Mouse (Mus musculus) midbrain, embryonic 14.5 days (tissue): ENCODE results near the gene Npas2. TPM values are rescaled to one million over a fixed set of nuclear protein-coding genes. Genes with fewer than 3 reads are reported as not detected.

Experiments
- ATAC-seq: fragments of 200-750 bp; cut with Nextera tagmentation; 2 replicates; pipeline ENCODE4 v1.8.0; 2017; ENCODE audit warnings: moderate number of reproducible peaks, moderate library complexity; ENCODE audit not compliant: low FRiP score, low TSS enrichment
- DNase-seq: peaks from one replicate; pipeline ENCODE4 v3.0.0-alpha.2; 2015
- H3K27ac ChIP-seq: fragments of 300-500 bp; sonication (generic); replicated peaks from 2 replicates; pipeline ENCODE4 v1.5.1; 2014; ENCODE audit warnings: mild to moderate bottlenecking, low read depth, low read length, moderate library complexity
- H3K27me3 ChIP-seq: fragments of 300-500 bp; sonication (generic); 2 replicates; pipeline ENCODE4 v1.6.1; 2014; ENCODE audit warnings: low read length, control low read depth, mixed read lengths; ENCODE audit not compliant: control insufficient read depth, insufficient read depth
- H3K36me3 ChIP-seq: fragments of 300-500 bp; sonication (generic); 2 replicates; pipeline ENCODE4 v1.6.1; 2014; ENCODE audit warnings: low read length, control low read depth; ENCODE audit not compliant: control insufficient read depth, insufficient read depth
- H3K4me1 ChIP-seq: fragments of 300-500 bp; sonication (generic); 2 replicates; pipeline ENCODE4 v1.6.1; 2014; ENCODE audit warnings: mild to moderate bottlenecking, antibody characterized with exemption, low read length, control low read depth; ENCODE audit not compliant: control insufficient read depth, insufficient read depth
- H3K4me2 ChIP-seq: fragments of 300-500 bp; sonication (generic); 2 replicates; pipeline ENCODE4 v1.6.1; 2014; ENCODE audit warnings: mild to moderate bottlenecking, low read length, moderate library complexity
- H3K4me3 ChIP-seq: fragments of 300-500 bp; sonication (generic); replicated peaks from 2 replicates; pipeline ENCODE4 v1.5.1; 2014; ENCODE audit warnings: low read depth, low read length
- H3K9ac ChIP-seq: fragments of 300-500 bp; sonication (generic); replicated peaks from 2 replicates; pipeline ENCODE4 v1.6.1; 2014; ENCODE audit warnings: mild to moderate bottlenecking, low read length, moderate library complexity
- H3K9me3 ChIP-seq: fragments of 300-500 bp; sonication (generic); 2 replicates; pipeline ENCODE4 v1.6.1; 2016; ENCODE audit warnings: low read length, control low read depth, mixed read lengths; ENCODE audit not compliant: control insufficient read depth
- WGBS: fragments of 180-500 bp; shearing (Covaris S2); extraction: QIAGEN DNeasy Blood & Tissue Kit; methylation state at CpG from one replicate; pipeline ENCODE4 v1.1.7; 2014; 5-methylcytosine and 5-hydroxymethylcytosine counted together
- polyA plus RNA-seq: library from polyadenylated mRNA; unstranded; fragments of >200 nt; fragmentation: Nextera tagmentation; extraction: Ambion mirVana; gene quantifications from 2 replicates; pipeline ENCODE4 v1.2.1, GENCODE M21; 2014

Npas2 gene
- polyA plus RNA-seq, 1 experiment from 2014 or later, result 0.33 TPM

GRCm38 (mm10) chr1:39284786-39285185, 91.3 kb downstream of the Npas2 start:
- WGBS, result 93% methylated on average over 16 of the region's 16 CpGs
- Histone ChIP-seq H3K27me3 (no peaks in the 10 kb centered on the region), H3K27ac (no peak overlapping the region), H3K4me1 (0 out of 2 replicates have a peak, but pooled peaks cover 3% of the 10 kb centered on the region), H3K9me3 (no peaks in the 10 kb centered on the region), H3K36me3 (no peaks in the 10 kb centered on the region), H3K4me2 (no peak overlapping the region), H3K4me3 (no peak overlapping the region), H3K9ac (no peak overlapping the region)
- DNase-seq (no peak), ATAC-seq (no peak)

GRCm38 (mm10) chr1:39287076-39287475, 93.5 kb downstream of the Npas2 start:
- Histone ChIP-seq H3K4me3 (no peak overlapping the region), H3K4me1 (no peaks in the 10 kb centered on the region), H3K9me3 (no peaks in the 10 kb centered on the region), H3K27ac (no peak overlapping the region), H3K36me3 (no peaks in the 10 kb centered on the region), H3K9ac (no peak overlapping the region), H3K27me3 (no peaks in the 10 kb centered on the region), H3K4me2 (no peak overlapping the region)
- DNase-seq (no peak), ATAC-seq (no peak)
- WGBS, result 96% methylated on average over 9 of the region's 9 CpGs

GRCm38 (mm10) chr1:39287831-39288230, 94.3 kb downstream of the Npas2 start:
- H3K9ac ChIP-seq, result no peak overlapping the region
- no peaks in the 10 kb centered on the region for H3K36me3 ChIP-seq
- H3K27ac ChIP-seq, result no peak overlapping the region
- H3K4me3 ChIP-seq, result no peak overlapping the region
- ATAC-seq (no peak), DNase-seq (no peak)
- 69% methylated on average over 4 of the region's 4 CpGs for WGBS
- no peak overlapping the region for H3K4me2 ChIP-seq
- no peaks in the 10 kb centered on the region for H3K9me3 ChIP-seq
- H3K27me3 ChIP-seq, result no peaks in the 10 kb centered on the region
- no peaks in the 10 kb centered on the region for H3K4me1 ChIP-seq

- Histone ChIP-seq H3K4me2 (no peak overlapping the region), H3K36me3 (no peaks in the 10 kb centered on the region), H3K4me1 (no peaks in the 10 kb centered on the region), H3K27me3 (no peaks in the 10 kb centered on the region), H3K9me3 (no peaks in the 10 kb centered on the region), H3K9ac (no peak overlapping the region), H3K27ac (no peak overlapping the region), H3K4me3 (no peak overlapping the region)
- DNase-seq, result no peak
- no peak for ATAC-seq
- WGBS, result 76% methylated on average over 3 of the region's 3 CpGs
Measured at GRCm38 (mm10) chr1:39288425-39288824, 94.9 kb downstream of the Npas2 start.

GRCm38 (mm10) chr1:39292001-39292400, 98.5 kb downstream of the Npas2 start:
- no peak overlapping the region for H3K9ac ChIP-seq
- no peak for DNase-seq
- no peaks in the 10 kb centered on the region for H3K27me3 ChIP-seq
- no peaks in the 10 kb centered on the region for H3K4me1 ChIP-seq
- H3K4me2 ChIP-seq, result no peak overlapping the region
- 86% methylated on average over 3 of the region's 3 CpGs for WGBS
- H3K27ac ChIP-seq, result no peak overlapping the region
- no peak overlapping the region for H3K4me3 ChIP-seq
- ATAC-seq, result no peak
- no peaks in the 10 kb centered on the region for H3K36me3 ChIP-seq
- H3K9me3 ChIP-seq, result no peaks in the 10 kb centered on the region

GRCm38 (mm10) chr1:39298294-39298693, 104.8 kb downstream of the Npas2 start:
- H3K9ac ChIP-seq, result no peak overlapping the region
- 95% methylated on average over 9 of the region's 9 CpGs for WGBS

GRCm38 (mm10) chr1:39300243-39300642, 106.7 kb downstream of the Npas2 start:
- no peak overlapping the region for H3K4me3 ChIP-seq
- ATAC-seq (no peak), DNase-seq (no peak)
- H3K4me1 ChIP-seq, result no peaks in the 10 kb centered on the region
- WGBS, result 93% methylated on average over 9 of the region's 9 CpGs
- H3K27ac ChIP-seq, result no peak overlapping the region
- H3K4me2 ChIP-seq, result no peak overlapping the region
- H3K36me3 ChIP-seq, result no peaks in the 10 kb centered on the region
- no peaks in the 10 kb centered on the region; the same call in 1 of the 2 replicates for H3K9me3 ChIP-seq
- H3K27me3 ChIP-seq, result no peaks in the 10 kb centered on the region
- no peak overlapping the region for H3K9ac ChIP-seq

More at GRCm38 (mm10) chr1:39298294-39298693, 104.8 kb downstream of the Npas2 start:
- no peak overlapping the region for H3K4me3 ChIP-seq
- H3K9me3 ChIP-seq, result no peaks in the 10 kb centered on the region; the same call in 1 of the 2 replicates
- H3K27ac ChIP-seq, result no peak overlapping the region
- no peak for ATAC-seq
- H3K36me3 ChIP-seq, result no peaks in the 10 kb centered on the region
- no peaks in the 10 kb centered on the region for H3K4me1 ChIP-seq
- no peak for DNase-seq
- H3K27me3 ChIP-seq, result no peaks in the 10 kb centered on the region
- no peak overlapping the region for H3K4me2 ChIP-seq

GRCm38 (mm10) chr1:39300676-39301075, 107.1 kb downstream of the Npas2 start:
- WGBS, result 89% methylated on average over 6 of the region's 6 CpGs
- Histone ChIP-seq H3K9ac (no peak overlapping the region), H3K9me3 (no peaks in the 10 kb centered on the region; the same call in 1 of the 2 replicates), H3K27ac (no peak overlapping the region), H3K36me3 (no peaks in the 10 kb centered on the region), H3K27me3 (no peaks in the 10 kb centered on the region), H3K4me3 (no peak overlapping the region), H3K4me2 (no peak overlapping the region), H3K4me1 (no peaks in the 10 kb centered on the region)
- DNase-seq (no peak), ATAC-seq (no peak)

GRCm38 (mm10) chr1:39302246-39302645, 108.7 kb downstream of the Npas2 start:
- Histone ChIP-seq H3K36me3 (no peaks in the 10 kb centered on the region), H3K4me2 (no peak overlapping the region), H3K27ac (no peak overlapping the region), H3K4me3 (no peak overlapping the region), H3K4me1 (no peaks in the 10 kb centered on the region), H3K9me3 (no peaks in the 10 kb centered on the region; the same call in 1 of the 2 replicates), H3K9ac (no peak overlapping the region), H3K27me3 (no peaks in the 10 kb centered on the region)
- 91% methylated on average over 7 of the region's 7 CpGs for WGBS
- ATAC-seq (no peak), DNase-seq (no peak)
